Mouse (Mus musculus) retina, embryonic 14.5 days (tissue): Measurements from ENCODE around the gene Bag5.
"Not testable (repeated sequence)": the region's sequence is repeated elsewhere in the genome, so short reads cannot be mapped to it uniquely, and the experiment has no call there.

Experiments
- DNase-seq: peaks from one replicate; pipeline ENCODE4 v3.0.0-alpha.2; 2015; ENCODE audit warnings: low spot score

Bag5 gene

GRCm38 (mm10) chr12:111713004-111713651 is at the start of gene Bag5, which contains the start of gene Apopt1:
Gene Bag5 (minus strand): TSS chr12:111713257.
Gene Apopt1 (plus strand): TSS chr12:111713261.
- DNase-seq = peak; percentile 93

DNA sequence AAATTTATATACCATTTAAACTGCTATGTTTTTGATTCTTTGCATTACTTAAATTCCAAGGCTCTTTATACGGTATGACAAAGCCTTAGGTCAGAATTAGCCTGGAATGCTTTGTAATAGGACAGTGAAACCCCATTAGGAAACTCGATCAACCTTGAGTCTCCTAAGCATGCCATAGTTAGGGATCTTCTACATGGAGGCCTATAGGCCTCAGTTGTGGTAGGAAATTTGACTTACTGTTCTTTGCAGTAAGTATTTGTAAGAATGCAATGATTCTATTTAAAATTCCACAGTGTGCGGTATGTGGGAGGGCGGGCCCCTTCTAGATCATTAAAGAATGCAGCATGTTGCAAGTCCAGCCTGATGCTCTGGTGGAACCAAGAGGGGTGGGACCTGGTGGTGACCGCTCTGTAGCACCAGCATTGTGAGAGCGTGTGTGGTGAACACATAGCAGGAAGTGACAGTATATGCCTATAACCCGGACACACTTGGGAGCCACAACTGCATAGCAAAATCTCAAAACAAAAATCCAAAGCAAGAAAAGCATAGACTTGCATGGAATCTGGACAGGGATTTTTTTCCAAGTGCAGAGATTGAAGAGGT is 47.4 kb upstream of the Bag5 start:
- no peak for DNase-seq

GRCm38 (mm10) chr12:111759176-111760061 is 46.4 kb upstream of the Bag5 start:
- peak; percentile 68 for DNase-seq

DNA sequence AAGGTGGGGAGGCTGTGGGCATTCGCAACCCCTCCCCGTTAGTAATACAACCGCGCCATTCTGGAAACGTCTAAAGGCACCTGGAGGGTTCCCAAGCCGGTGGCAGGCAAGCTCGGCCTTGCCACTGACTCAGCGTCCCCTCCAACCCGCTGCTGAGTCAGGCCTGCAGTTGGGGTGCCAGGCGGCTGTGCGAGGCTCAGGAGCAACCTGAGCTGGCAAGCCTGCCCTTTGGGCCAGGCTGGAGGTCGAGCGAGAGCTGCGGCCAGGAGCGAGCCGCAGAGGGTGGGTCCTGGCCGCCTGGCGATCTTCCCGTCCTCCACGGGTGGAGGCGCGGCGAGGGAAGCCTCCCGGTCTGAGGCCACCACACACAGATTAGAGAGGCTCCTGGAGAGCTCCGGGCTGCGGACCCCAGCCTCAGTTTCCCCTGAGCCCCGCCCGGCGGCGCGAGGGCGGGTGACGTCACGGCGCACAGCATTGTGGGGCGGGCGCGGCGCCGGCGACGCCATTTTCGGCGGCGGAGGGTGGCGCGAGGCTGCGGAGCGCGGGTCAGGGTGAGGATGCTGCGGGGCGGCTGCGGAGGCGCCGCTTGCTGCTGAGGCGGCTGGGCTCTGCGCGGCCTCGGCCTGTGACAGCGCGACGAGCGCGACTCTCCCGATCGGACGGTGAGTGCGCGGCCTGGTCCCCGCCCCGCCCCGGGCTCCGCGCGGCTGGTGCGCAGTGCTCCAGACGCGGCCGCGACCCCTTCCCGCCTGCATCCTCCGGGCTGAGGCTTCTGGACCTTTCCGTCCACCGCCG is 45.5 kb upstream of the Bag5 start, which contains the start of gene Klc1:
Gene Klc1, plus strand, starts transcription at position 469 of the 795 bp plus-strand sequence.
- peak; percentile 82 for DNase-seq

GRCm38 (mm10) chr12:111757561-111758325 is 44.7 kb upstream of the Bag5 start:
- DNase-seq = no peak

GRCm38 (mm10) chr12:111756698-111757082 is 43.6 kb upstream of the Bag5 start:
- DNase-seq = no peak

DNA sequence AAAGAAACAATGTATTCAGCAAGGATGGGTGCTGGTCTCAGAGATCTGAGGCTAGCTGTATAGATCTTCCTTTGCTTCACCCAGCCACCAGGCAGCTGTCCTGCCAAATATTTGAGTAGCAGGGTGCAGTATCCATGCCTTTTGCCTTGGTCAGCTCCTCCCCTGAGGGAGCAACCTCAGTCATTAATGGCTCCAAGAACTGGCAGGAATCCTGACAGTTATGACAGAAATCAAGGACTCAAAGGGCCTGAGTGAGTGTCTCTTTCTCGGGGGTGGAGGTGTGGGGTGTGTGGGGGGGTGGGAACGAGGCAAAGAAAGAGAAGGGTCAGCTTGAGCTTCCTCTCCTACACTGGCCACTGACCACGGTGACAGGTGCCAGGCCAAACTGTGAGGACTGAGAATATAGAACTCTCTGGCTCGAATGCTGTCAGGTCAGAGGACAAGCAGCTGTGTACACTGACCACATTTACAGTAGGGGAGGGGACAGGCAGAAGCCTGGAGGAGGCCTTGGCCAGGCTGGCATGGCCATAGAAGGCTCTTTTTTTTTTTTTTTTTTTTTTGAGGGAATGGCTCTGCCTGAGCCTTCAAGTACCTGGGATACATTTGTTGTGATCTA is 43.1 kb upstream of the Bag5 start:
- no peak for DNase-seq

GRCm38 (mm10) chr12:111755231-111755630 is 42.2 kb upstream of the Bag5 start:
- no peak for DNase-seq

- no peak for DNase-seq
Measured at GRCm38 (mm10) chr12:111754710-111755109, 41.7 kb upstream of the Bag5 start.

- DNase-seq = no peak
Measured at GRCm38 (mm10) chr12:111753347-111753746, 40.3 kb upstream of the Bag5 start.

DNA sequence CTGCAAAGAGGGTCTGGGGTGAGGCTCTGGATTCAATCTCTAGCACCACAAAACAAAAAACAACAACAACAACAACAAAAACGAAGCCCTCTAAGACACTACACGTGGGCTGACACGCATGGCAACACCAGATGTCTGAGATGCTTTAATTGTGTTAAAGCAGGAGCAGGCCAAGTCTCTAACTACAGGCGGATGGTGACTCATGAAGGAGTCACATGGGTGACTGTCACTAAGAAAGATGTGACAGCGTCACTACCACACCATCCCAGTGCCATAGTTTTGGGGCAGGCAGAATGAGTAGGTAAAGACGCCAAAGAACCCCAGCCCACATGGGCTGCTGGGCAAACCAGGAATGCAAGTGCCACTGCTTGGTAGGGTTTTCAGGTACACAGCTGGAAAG is 39.4 kb upstream of the Bag5 start:
- DNase-seq = no peak

GRCm38 (mm10) chr12:111750739-111751138 is 37.7 kb upstream of the Bag5 start:
- no peak for DNase-seq

GRCm38 (mm10) chr12:111747421-111747820 is 34.4 kb upstream of the Bag5 start:
- no peak for DNase-seq

DNA sequence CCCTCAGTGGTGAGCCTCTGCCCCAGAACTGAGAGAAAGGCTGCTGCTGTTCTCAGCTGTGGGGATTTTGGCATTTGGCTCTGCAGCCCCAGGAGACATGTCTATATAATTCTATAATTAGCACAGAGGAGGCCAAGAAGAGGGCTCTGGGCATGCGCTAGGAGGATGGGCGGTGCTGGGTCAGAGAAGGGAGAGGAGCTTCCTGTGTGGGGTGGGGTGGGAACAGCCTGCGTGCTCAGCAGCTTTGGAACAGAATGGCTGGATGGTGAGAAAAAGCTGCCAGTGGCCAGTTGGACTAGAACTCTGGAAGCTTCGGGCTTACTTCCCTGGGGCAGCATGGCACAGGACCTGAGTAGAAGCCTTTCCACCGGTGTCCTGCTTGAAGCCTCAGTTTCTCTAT is 33.0 kb upstream of the Bag5 start:
- DNase-seq = peak; percentile 39

- no peak for DNase-seq
Measured at GRCm38 (mm10) chr12:111745274-111745673, 32.2 kb upstream of the Bag5 start.

- DNase-seq = no peak
Measured at GRCm38 (mm10) chr12:111743981-111744423, 30.9 kb upstream of the Bag5 start.

DNA sequence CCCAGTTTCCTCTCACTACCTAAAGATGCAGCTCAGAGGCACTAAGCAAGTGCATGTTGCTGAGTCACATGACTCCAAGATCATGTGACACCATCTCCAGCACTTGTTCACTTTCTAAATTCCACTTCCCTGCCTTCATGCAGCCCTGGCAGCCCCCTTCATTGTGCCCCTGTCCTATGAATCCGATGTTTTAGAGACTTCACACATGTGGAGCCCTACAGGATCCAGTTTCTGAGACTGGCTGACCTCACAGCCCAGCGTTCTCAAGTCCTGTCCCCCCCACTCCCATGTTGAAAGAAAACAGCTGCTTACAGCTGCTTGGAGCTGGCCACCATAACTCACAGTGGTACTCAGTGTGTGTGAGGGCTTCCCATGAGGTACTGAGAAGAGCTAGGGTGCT is 30.4 kb upstream of the Bag5 start:
- DNase-seq = no peak

GRCm38 (mm10) chr12:111741338-111741737 is 28.3 kb upstream of the Bag5 start:
- DNase-seq = no peak

- peak; percentile 84 for DNase-seq
Measured at GRCm38 (mm10) chr12:111738754-111739153, 25.7 kb upstream of the Bag5 start.

DNA sequence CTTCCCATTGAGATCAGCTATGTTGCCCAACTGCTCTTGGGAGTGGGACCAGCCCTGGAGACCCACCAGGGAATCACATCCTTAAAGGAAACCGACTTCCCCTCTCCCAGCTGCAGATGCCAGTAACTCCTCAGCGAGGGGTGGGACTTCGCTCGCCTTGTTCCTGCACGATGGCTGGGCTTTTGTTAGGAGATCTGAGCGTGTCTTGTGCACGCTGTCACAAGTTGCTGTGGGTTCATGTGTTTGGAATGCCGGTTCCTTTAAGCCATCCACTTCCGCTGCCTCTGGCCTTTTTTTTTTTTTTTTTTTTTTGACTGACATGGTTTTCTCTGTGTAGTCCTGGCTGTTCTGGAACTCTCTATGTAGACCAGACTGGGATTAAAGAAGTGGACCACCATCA is 24.3 kb upstream of the Bag5 start:
- DNase-seq = no peak

DNA sequence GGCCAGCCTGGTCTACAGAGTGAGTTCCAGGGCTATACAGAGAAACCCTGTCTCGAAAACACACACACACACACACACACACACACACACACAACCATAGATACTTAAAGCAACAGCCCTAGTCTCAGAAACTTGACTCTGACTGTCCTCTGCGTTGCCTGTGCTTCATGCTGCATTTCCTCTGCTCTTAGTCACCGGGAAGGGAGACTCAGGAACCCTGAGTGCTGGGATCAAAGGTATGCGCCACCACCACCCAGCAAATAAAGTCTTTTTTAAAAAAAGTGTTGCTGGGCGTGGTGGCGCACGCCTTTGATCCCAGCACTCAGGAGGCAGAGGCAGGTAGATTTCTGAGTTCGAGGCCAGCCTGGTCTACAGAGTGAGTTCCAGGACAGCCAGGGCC is 23.6 kb upstream of the Bag5 start:
- DNase-seq = not testable (repeated sequence)
